Mouse (Mus musculus): ENCODE data around the gene Iqce.

Gene Iqce

GRCm38 (mm10) chr5:140614141-140614540, 88.0 kb downstream of the Iqce start:
- DNase-seq (ENCODE audit: low spot score), result no peak

GRCm38 (mm10) chr5:140612191-140612590, 90.0 kb downstream of the Iqce start:
- no peak for DNase-seq (ENCODE audit: low spot score)

All from testis, postnatal 14 days (tissue).